In genomic region chr14:79299230-79299629, GRCm38 (mm10) we compare ENCODE assay signal across 10 mouse cellular contexts. TPM values are rescaled to one million over a fixed set of nuclear protein-coding genes. Genes with fewer than 3 reads are reported as not detected.
DNase-seq lines count a peak whose midpoint lies in the region; ATAC-seq lines count a peak whose summit lies in the region.
"Had no signal": no experiment of that assay in that cellular context is flagged by ENCODE, and none has a peak within 500 bp of the region (broad histone marks: within the 10 kb centered on the region; RNA-seq: fewer than 3 reads in every experiment).

No protein-coding gene starts in this region.

- ATAC-seq in embryonic facial prominence, embryonic 13.5 days (ENCODE audit: insufficient number of reproducible peaks, insufficient read depth, low FRiP score, low TSS enrichment, low read depth), result no peak
- no peak for ATAC-seq in liver, embryonic 12.5 days

- peak overlapping the region; percentile 16 for H3K4me3 ChIP-seq in embryonic facial prominence, embryonic 13.5 days
- H3K4me3 ChIP-seq in liver, embryonic 12.5 days, result peak overlapping the region; percentile 90

- 28% methylated on average over 4 of the region's 4 CpGs for WGBS in embryonic facial prominence, embryonic 13.5 days
- WGBS in liver, embryonic 12.5 days (ENCODE audit: insufficient replicate concordance), result 59% methylated on average over 4 of the region's 4 CpGs

- H3K4me2 ChIP-seq in embryonic facial prominence, embryonic 13.5 days, result peak overlapping the region; percentile 94
- peak overlapping the region; percentile 80 for H3K4me2 ChIP-seq in liver, embryonic 12.5 days

- intact Hi-C loops in left cerebral cortex, postnatal 25 days (cut with DNase I), result no loop called here

- H3K36me3 ChIP-seq in embryonic facial prominence, embryonic 13.5 days, result no peaks in the 10 kb centered on the region
- H3K36me3 ChIP-seq in liver, embryonic 12.5 days, result peaks cover 43% of the 10 kb centered on the region

- H3K27me3 ChIP-seq in embryonic facial prominence, embryonic 13.5 days, result 0 out of 2 replicates have a peak, but pooled peaks cover 3% of the 10 kb centered on the region
- peaks cover 3% of the 10 kb centered on the region; the same call in 1 of the 2 replicates for H3K27me3 ChIP-seq in liver, embryonic 12.5 days (replicated peaks)

- no peaks in the 10 kb centered on the region for H3K9me3 ChIP-seq in embryonic facial prominence, embryonic 13.5 days
- no peaks in the 10 kb centered on the region for H3K9me3 ChIP-seq in liver, embryonic 12.5 days (replicated peaks)

- H3K27ac ChIP-seq in embryonic facial prominence, embryonic 13.5 days, result no peak overlapping the region
- H3K27ac ChIP-seq in liver, embryonic 12.5 days, result peak overlapping the region; percentile 92

- DNase-seq in kidney, adult 8-10 months, result peak; percentile 36 to 37
- no peak for DNase-seq in kidney, adult 18-20 months
- peak; percentile 74 for DNase-seq in adipocyte (ENCODE audit: low spot score)
- DNase-seq in urinary bladder, adult 2 months (ENCODE audit: low spot score), result no peak
- no peak for DNase-seq in left cerebral cortex, postnatal 25 days (ENCODE audit: low spot score in 2 of 2)
- DNase-seq: cerebellum, adult 2 months; heart, postnatal 10 days had no signal

- 0 out of 2 replicates have a peak overlapping the region, but pooled peaks have one; percentile 2 for H3K9ac ChIP-seq in embryonic facial prominence, embryonic 13.5 days
- peak overlapping the region; percentile 98 for H3K9ac ChIP-seq in liver, embryonic 12.5 days

- peaks cover 54% of the 10 kb centered on the region for H3K4me1 ChIP-seq in embryonic facial prominence, embryonic 13.5 days
- peaks cover 91% of the 10 kb centered on the region for H3K4me1 ChIP-seq in liver, embryonic 12.5 days

RNA-seq across cellular contexts. Expression of gene Rgcc, which starts 2.2 kb away (rescaled TPM):
- polyA plus RNA-seq in embryonic facial prominence, embryonic 13.5 days (2015; fragmentation: Nextera tagmentation; extraction: Ambion mirVana), result 46.1 and 52.6 TPM in 2 replicates
- polyA plus RNA-seq in liver, embryonic 12.5 days (2016; fragmentation: Nextera tagmentation; extraction: Ambion mirVana), result 302 and 307 TPM in 2 replicates
- polyA plus RNA-seq in urinary bladder, adult 2 months (2012; rRNA removed), result 13.4 and 20.1 TPM in 2 replicates
- 10 to 100 TPM; 31.9 to 42.4 TPM for total RNA-seq in left cerebral cortex, postnatal 25 days (2021)

RNA-seq across cellular contexts. Expression of gene Zfp957, which starts 52.1 kb away (rescaled TPM):
- not detected in 2 replicates for polyA plus RNA-seq in embryonic facial prominence, embryonic 13.5 days (2015; fragmentation: Nextera tagmentation; extraction: Ambion mirVana)
- not detected in 2 replicates for polyA plus RNA-seq in liver, embryonic 12.5 days (2016; fragmentation: Nextera tagmentation; extraction: Ambion mirVana)
- polyA plus RNA-seq in urinary bladder, adult 2 months (2012; rRNA removed), result not detected in 2 replicates
- total RNA-seq in left cerebral cortex, postnatal 25 days (2021), result not detected
- total RNA-seq: heart, postnatal 10 days; left cerebral cortex, postnatal 36 days had no signal
- polyA plus RNA-seq: cerebellum, adult 2 months had no signal

Comparison
In these comparisons a context has a peak if more than half of its experiments do, and no peak if none do; other contexts are left out.
1. DNase-seq: peak in kidney, adult 8-10 months (2 of 2) and adipocyte (single experiment); none in kidney, adult 18-20 months (single experiment), urinary bladder, adult 2 months (single experiment) and left cerebral cortex, postnatal 25 days (0 of 2).